Mouse (Mus musculus) CH12F3 (cell line): ENCODE data around the gene Nmt1.

Experiments
- in situ Hi-C: fragments of 300-500 bp; cut with MboI; formaldehyde crosslinking; loops from 2 replicates; pipeline ENCODE4 v1.14.3; 2020; ENCODE audit warnings: low sequenced_read_pairs

Gene Nmt1

GRCm38 (mm10) chr11:103038037-103038436, 10.0 kb downstream of the Nmt1 start:
- in situ Hi-C loops = no loop called here

DNA sequence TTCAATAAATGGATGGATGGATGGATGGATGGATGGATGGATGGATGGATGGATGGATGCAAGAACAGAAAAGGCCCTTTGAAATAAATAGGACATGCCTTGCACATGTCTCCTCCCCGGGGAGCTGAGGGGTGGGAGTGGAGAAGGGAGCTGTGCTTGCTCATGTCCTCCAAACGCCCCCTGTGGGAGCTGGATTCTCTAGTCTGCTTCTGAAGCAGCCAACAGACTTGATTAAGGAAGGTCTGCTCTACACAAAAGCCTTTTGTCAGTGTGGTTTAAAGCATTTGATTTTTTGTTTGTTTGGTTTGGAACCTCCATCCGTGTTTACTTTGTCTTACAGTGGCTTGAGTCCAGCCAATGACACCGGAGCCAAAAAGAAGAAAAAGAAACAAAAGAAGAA, 14.8 kb downstream of the Nmt1 start:
- in situ Hi-C loops = no loop called here

DNA sequence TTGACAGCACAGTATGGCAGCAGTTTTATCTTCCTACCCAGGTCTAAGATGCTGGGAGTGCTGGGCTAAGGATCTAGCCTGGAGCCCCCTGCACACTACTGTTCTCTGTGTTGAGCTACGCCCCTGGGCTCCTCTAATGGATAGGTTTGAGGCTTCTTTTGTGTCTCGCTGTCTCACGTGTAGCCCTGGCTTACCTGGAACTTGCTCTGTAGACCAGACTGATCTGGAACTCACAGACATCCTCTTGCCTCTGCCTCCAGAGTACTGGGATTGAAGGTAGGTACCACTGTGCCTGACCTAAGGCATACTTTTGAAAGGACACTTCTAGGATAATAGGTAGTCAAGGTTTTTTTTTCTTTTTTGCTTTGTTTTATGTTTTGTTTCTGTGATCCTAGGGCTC, 16.0 kb downstream of the Nmt1 start:
- in situ Hi-C loops = no loop called here

- in situ Hi-C loops = no loop called here
Measured at GRCm38 (mm10) chr11:103046286-103046685, 18.3 kb downstream of the Nmt1 start.

GRCm38 (mm10) chr11:103049611-103050010, 21.6 kb downstream of the Nmt1 start:
- in situ Hi-C loops = no loop called here

DNA sequence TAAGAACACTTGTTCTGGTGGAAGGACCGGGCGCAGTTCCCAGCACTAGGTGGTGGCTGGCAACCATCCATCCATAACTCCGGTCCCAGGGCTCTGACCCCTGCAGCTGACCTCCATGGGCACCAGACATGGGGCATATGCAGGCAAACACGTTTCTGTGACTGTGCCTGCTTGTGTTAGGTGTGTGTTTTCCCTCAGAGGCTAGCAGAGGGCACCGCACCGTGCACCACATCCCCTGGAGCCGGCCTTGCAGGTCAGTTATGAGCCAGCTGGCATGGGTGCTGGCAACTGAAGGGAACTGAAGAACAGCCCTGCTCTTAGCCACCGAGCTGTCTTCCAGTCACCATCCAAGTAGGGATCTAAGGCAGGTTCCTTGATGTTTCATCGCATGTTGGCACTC, 22.2 kb downstream of the Nmt1 start:
- in situ Hi-C loops = no loop called here

DNA sequence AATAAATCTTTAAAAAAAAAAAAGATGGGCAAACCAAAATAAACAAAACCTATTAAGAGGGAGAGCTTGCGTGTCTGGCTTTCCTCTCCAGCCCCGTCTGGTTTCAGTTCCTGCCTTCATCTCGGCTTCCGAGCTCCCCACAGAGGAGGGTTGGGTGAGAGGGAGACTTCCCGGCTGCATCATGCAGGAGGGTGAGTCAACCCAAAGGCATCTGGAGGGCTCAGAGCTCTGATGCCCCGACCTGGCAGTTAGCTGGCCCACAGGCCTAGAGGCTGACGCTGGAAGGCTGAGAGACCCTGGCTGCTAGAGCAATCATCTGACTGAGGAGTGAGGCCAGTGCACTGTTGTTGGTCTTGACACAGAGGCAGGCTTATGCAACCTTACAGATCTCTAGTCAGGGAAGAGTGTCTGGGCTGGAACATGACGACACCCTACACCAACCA, 23.3 kb downstream of the Nmt1 start:
- in situ Hi-C loops = no loop called here

GRCm38 (mm10) chr11:103052078-103052477, 24.1 kb downstream of the Nmt1 start:
- in situ Hi-C loops = no loop called here

GRCm38 (mm10) chr11:103053191-103054076, 25.4 kb downstream of the Nmt1 start:
- in situ Hi-C loops = no loop called here

DNA sequence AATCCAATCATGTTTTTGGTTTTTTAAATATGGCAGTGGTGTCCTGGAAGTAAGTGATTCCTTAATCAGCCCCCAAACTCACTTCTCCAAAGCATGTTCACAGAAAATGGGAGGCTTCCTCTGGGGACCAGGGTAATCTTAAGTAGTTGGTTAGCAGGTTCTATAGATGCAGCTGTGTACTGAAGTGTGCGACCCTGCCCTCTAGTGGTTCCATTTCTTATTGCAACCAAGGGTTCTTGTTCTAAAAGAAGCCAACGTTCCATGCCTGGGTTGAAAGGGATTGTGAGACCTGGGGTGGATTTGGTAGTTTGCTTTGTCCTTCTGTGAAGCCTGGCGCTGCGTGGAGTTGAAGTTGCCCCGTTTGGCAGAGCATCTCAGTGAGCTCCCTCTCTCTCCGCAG, 26.8 kb downstream of the Nmt1 start:
- in situ Hi-C loops = no loop called here

- in situ Hi-C loops = no loop called here
Measured at GRCm38 (mm10) chr11:103056636-103057035, 28.6 kb downstream of the Nmt1 start.

- in situ Hi-C loops = no loop called here
Measured at GRCm38 (mm10) chr11:103058499-103059085, 30.6 kb downstream of the Nmt1 start.

GRCm38 (mm10) chr11:103066191-103067050, 38.4 kb downstream of the Nmt1 start:
- in situ Hi-C loops = no loop called here

DNA sequence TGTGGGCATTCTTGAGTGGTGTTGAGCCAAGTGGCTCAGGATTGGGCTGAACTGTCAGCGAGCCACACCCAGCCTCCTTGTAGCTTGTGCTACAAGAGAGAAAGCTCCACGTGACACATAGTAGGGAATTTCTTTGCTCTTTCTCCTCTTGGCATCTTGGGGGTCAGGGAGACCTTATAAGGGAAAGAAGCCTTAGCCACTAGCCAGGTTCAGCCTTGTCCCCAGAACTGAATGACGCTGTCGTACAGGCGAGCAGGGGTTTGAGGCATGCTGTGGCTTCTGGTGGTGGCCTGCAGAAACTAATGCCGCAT, 39.0 kb downstream of the Nmt1 start:
- in situ Hi-C loops = no loop called here

GRCm38 (mm10) chr11:103067457-103068001, 39.5 kb downstream of the Nmt1 start:
- in situ Hi-C loops = no loop called here

- in situ Hi-C loops = no loop called here
Measured at GRCm38 (mm10) chr11:103068272-103068671, 40.3 kb downstream of the Nmt1 start.

GRCm38 (mm10) chr11:103068884-103069283, 40.9 kb downstream of the Nmt1 start:
- in situ Hi-C loops = no loop called here

DNA sequence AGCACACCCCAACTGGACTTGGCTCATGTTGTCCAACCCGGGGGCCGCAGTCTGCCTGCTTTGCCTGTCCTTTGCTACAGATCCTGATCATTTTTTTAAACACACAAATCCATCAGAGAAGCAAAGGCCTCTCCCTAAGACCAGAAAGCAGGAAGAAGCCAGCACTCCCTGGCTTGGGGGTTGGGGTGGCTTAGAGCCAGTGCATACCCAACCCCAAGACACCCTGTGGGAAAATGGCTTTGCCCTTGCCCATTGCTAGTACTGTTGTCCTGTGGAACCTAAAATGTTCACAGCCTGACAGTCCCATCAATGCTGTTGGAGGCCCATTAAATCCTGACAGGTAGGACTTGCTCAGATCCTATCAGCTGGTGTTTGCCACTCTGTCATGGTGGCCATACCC, 41.7 kb downstream of the Nmt1 start:
- in situ Hi-C loops = no loop called here

DNA sequence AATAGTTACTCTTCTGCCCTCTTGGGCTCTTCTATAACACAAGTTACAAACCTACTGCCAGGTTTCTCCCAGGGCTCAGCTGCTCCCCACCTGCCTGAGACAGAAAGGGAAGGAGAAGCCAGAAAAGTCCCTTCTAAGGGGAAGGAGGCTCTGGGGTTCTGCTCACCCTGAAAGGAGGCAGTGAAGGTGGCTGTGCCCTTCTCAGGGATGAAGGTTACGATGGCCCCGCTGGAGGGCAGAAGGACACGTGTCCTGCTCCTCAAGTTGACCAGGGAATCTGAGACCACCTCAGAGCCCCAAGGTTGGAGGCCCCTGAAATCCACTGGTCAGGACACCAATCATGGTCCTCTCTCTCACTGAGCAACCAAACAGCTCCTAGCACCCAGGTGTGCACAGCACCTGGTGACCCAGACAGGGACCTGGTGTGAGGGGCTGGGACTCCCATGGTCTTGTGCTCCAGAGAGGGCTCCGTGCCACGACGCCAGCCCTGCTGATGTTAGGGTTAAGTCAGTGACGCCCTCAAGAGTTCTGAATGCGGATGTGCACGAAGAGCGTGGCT, 42.4 kb downstream of the Nmt1 start:
- in situ Hi-C loops = no loop called here

GRCm38 (mm10) chr11:103073671-103074070, 45.7 kb downstream of the Nmt1 start:
- in situ Hi-C loops = no loop called here

DNA sequence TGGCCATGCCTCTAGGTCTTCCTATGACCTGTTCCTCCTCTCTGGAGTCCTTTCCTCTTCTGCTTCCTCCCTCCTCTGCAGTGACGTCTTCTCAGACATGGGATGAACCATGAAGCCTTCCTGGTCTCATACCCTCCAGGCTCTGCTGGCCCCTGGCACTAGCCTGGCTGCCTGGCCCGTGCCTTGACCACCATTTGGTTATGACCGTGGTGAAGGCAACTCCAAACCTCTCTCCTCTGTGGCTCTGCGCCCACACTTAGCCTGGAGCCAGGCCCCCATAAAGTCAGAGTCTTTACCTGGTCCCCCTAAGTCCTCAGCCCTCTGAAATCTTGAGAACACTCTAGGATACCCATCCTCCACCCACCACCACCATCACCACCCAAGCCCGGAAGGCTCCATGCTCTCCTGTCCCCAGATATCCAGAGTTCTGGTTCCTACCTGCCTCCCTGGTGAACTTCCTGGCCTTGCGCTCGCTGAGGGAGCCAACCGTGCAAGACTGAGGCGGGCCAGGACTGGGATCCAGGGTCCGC, 46.2 kb downstream of the Nmt1 start:
- in situ Hi-C loops = no loop called here
